Mouse (Mus musculus): ENCODE results near the gene Fcgr3.

DNA sequence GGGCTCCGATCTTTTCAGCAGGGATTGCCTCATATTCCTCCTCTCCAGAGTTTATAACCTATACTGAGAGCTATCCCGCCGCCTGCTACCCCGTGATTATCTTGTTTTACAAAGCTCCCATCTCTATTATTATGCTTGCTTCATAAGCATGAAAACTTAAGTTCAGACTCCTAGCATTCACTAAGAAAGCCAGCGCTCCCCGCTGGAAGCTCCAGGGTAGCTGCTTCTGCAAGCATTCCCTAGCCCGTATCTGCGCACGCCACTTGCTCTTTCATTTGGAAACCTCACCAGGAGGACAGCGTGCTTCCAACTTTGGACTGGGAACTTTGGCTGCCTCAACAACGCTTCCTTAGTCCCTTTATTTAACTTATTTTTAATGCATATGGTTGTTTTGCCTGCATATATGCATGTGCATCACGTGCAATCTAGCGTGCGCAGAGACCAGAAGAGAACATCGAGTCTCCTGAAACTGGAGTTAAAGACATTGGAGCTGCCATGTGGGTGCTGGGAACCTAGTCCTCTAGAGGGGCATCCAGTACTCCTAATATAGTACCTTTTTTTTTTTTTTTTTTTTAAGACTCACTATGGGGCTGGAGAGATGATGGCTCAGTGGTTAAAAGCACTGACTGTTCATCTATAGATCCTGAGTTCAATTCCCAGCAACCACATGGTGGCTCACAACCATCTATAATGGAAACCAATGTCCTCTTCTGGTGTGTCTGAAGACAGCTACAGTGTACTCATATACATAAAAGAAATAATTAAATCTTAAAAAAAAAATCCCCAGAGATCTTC is 47.2 kb upstream of the Fcgr3 start:
- TF ChIP-seq POLR2A (IDR thresholded peaks at IDR 0.05; ENCODE audit: insufficient read depth, low read length) (no peak), CTCF (IDR thresholded peaks at IDR 0.05; ENCODE audit: low read depth, low read length) (no peak)
